Mouse (Mus musculus): Measurements from ENCODE around the gene Prom1. TPM values are rescaled to one million over a fixed set of nuclear protein-coding genes. Genes with fewer than 3 reads are reported as not detected.

Gene Prom1
- total RNA-seq, 2 experiments from 2014 or later: 54.7 to 64.9 TPM

DNA sequence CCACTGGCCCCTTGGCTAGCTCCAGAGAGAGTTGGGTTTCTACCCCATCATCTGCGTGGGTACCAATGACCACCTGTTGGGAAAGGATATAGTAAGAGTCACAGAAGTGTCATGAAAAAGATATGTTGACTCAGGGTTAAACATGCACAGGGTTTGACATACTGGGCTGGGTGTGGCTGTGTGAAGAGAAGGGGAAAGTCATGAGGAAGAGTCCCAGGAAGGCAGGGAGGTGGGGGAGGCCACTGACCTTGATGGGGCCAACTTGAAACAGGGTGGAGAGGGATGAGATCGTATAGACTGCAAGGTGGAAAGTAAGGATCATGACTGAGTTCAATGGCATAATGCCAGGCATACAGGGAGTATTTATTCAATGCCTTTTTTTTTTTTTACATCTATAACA, 121.4 kb downstream of the Prom1 start:
- ATAC-seq (replicated peaks; ENCODE audit: poor library complexity): no peak

- no peak for ATAC-seq (replicated peaks; ENCODE audit: poor library complexity)
Observed at GRCm38 (mm10) chr5:43976821-43977561, 124.8 kb downstream of the Prom1 start.

- ATAC-seq (replicated peaks; ENCODE audit: poor library complexity): no peak
Observed at GRCm38 (mm10) chr5:43974166-43974565, 127.7 kb downstream of the Prom1 start.

DNA sequence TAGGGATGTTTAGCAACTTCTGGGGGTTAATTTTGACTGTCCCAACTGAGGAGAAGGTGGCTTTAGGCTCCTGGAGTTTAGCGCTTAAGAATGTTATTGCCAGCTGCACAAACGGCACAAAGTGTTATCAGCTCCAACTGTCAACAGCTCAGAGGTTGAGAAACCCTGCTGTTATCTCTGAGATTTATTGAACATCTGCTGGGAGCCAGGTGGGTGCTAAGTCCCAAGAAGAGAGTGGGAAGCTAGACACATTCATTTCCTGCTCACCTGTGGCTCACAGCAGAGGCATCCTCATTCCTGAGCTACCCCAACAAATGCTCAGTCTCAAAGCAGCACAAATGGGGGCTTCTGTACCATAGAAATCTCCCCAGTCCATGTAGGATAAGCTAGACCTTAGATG, 130.7 kb downstream of the Prom1 start:
- ATAC-seq (replicated peaks; ENCODE audit: poor library complexity): no peak

DNA sequence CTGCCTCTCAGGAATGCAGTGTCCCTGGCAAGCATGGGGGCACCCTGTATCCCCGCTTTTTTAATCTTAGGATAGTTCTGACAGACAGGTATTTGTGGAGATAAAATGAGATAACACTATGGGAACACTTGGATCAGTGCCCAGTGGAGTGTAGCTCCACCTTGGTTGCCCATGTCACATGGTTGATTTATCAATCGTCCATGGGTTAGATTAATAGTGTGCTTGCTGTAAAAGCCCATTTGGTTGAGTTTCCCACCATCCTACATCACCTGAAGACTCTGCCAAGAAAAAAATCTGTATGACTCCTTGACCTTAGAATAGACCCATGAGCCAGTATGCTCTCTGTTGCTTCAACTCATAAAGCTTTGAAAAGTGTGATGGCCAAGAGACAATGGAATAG, 131.3 kb downstream of the Prom1 start:
- no peak for ATAC-seq (replicated peaks; ENCODE audit: poor library complexity)

- ATAC-seq (replicated peaks; ENCODE audit: poor library complexity): no peak
Observed at GRCm38 (mm10) chr5:43968634-43969033, 133.2 kb downstream of the Prom1 start.

GRCm38 (mm10) chr5:43961056-43961455, 140.8 kb downstream of the Prom1 start:
- no peak for ATAC-seq (replicated peaks; ENCODE audit: poor library complexity)

GRCm38 (mm10) chr5:43959884-43960440, 141.9 kb downstream of the Prom1 start:
- ATAC-seq (replicated peaks; ENCODE audit: poor library complexity): no peak

GRCm38 (mm10) chr5:43953241-43953640, 148.6 kb downstream of the Prom1 start:
- no peak for ATAC-seq (replicated peaks; ENCODE audit: poor library complexity)

DNA sequence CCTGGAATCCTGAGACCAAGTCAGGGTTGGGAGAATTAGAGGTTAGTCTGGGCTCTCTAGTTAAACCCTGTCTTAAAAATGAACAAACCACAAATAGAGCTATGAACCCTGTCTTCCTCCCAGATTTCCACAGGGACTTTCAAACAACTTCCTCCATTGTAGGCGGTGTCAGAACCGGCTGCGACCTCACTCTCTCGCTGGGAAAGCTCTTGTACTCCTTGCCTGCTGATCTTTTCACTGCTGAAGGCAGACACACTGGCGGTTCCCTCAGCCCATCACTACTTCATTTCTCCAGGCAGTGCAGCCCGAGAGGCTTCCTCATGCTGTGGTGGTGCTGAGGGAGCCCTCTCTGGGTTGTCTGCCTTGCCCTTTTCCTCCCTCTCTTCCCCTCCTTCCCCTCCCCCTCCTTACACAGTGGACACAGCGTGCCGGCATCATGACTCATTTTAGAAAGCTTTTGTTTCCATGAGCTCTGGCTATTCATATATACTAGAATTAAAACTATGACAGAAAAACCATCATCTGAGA, 153.0 kb downstream of the Prom1 start:
- peak; percentile 21 for ATAC-seq (replicated peaks; ENCODE audit: poor library complexity)

GRCm38 (mm10) chr5:43948111-43948743, 153.6 kb downstream of the Prom1 start:
- peak; percentile 91 for ATAC-seq (replicated peaks; ENCODE audit: poor library complexity)

DNA sequence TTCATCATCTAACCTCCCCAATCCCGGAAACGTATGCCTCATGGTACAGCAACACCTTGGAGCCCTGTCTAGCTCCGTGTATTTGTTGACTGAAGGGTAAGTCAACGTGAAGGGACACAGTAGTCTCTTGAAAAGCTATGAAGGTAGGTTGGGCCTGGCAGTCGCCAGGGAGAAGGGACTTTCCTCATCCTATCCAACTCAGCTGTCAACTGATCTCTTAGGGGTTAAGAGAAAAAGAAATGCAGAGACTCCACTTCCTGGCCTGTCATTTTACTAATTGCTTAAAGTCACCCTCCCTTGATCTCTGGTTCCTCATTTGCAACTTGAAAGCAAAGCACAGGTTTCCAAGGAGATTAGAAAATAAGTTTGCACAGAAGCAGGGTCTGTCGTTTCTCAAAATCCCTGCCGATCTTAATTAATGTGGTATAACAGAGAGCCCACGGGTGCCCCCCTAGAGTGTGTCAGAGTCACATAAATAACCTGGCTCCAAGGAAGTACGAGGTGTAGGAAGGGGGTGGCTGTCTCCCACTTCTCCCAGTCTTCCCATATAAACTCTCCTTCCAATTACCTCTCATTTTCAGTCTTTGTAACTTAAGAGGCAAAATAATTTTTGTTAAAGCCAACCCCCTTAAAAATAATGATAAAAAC, 154.4 kb downstream of the Prom1 start:
- ATAC-seq (replicated peaks; ENCODE audit: poor library complexity): peak; percentile 54

Other genes with a start within 250 kb of the Prom1 start
- gene Cd38, start 233.5 kb downstream of the Prom1 start, total RNA-seq (2015): 0.22 TPM in 1 of 2 replicates, not detected in the other
- 0.10 TPM in 1 of 2 replicates, not detected in the other for gene Cd38, start 233.5 kb downstream of the Prom1 start, total RNA-seq (2017)
- gene Gm7879, start 188.9 kb downstream of the Prom1 start, total RNA-seq (2015): 5.6 and 5.9 TPM in 2 replicates
- gene Gm7879, start 188.9 kb downstream of the Prom1 start, total RNA-seq (2017): 5.4 and 6.0 TPM in 2 replicates
- gene Fgfbp1, start 120.3 kb downstream of the Prom1 start, total RNA-seq (2015): not detected in 2 replicates
- gene Fgfbp1, start 120.3 kb downstream of the Prom1 start, total RNA-seq (2017): not detected in 2 replicates
- gene Tapt1, start 124.6 kb upstream of the Prom1 start, total RNA-seq (2015): 60.7 and 72.6 TPM in 2 replicates
- 68.6 and 75.2 TPM in 2 replicates for gene Tapt1, start 124.6 kb upstream of the Prom1 start, total RNA-seq (2017)

Data from megakaryocyte progenitor cell, adult 5-6 weeks (primary cell).